Mouse (Mus musculus) CH12.LX (cell line): ENCODE measurements around the gene Cmip. TPM values are rescaled to one million over a fixed set of nuclear protein-coding genes. Genes with fewer than 3 reads are reported as not detected.

Experiments used
- DNase-seq: peaks from one replicate; pipeline ENCODE4 v3.0.0-alpha.2; 2013; ENCODE audit errors: extremely low read depth
- H3K27ac ChIP-seq: 2 replicates; pipeline ENCODE4 v1.5.1; 2012; ENCODE audit warnings: low read depth, mild to moderate bottlenecking, control low read depth, moderate library complexity; ENCODE audit not compliant: insufficient read depth
- H3K27me3 ChIP-seq: replicated peaks from 2 replicates; pipeline ENCODE3; 2012; ENCODE audit warnings: inconsistent platforms
- H3K36me3 ChIP-seq, 2 experiments: replicated peaks in 1 of 2; 2 replicates each; pipeline versions ENCODE3 to v1.6.1; 2012; ENCODE audit warnings: inconsistent platforms in 1 of 2, low read length in 1 of 2, mild to moderate bottlenecking in 1 of 2, mixed read lengths in 1 of 2, moderate library complexity in 1 of 2; ENCODE audit not compliant: control insufficient read depth in 1 of 2, insufficient read depth in 1 of 2
- H3K4me1 ChIP-seq, 2 experiments: 2 replicates each; pipeline ENCODE4 v1.6.1; 2012; ENCODE audit warnings: inconsistent platforms in 1 of 2, moderate library complexity in 1 of 2; ENCODE audit not compliant: insufficient read depth in 2 of 2, control insufficient read depth in 1 of 2
- H3K4me2 ChIP-seq: 2 replicates; pipeline ENCODE4 v1.6.1; 2012; ENCODE audit warnings: low read depth, mild to moderate bottlenecking, control low read depth; ENCODE audit not compliant: poor library complexity, insufficient read depth, severe bottlenecking
- H3K4me3 ChIP-seq, 3 experiments: fragments of 150-350 bp in 1 of 3; sonication (generic) in 1 of 3; replicated peaks in 1 of 3; 2 replicates each; pipeline versions ENCODE3 to v1.5.1; 2011 to 2012; ENCODE audit warnings: low read depth in 2 of 3, low read length in 2 of 3, mild to moderate bottlenecking in 2 of 3, moderate library complexity in 2 of 3, control low read depth in 1 of 3, improper control_type of control experiment in 1 of 3, inconsistent platforms in 1 of 3, mixed read lengths in 1 of 3; ENCODE audit not compliant: poor library complexity in 1 of 3
- H3K79me2 ChIP-seq: replicated peaks from 2 replicates; pipeline ENCODE4 v1.6.1; 2012; ENCODE audit warnings: mild to moderate bottlenecking, moderate library complexity; ENCODE audit not compliant: control insufficient read depth, poor library complexity, insufficient read depth, severe bottlenecking; ENCODE audit errors: extremely low read depth
- H3K9ac ChIP-seq: 2 replicates; pipeline ENCODE4 v1.6.1; 2012; ENCODE audit warnings: low read depth, mild to moderate bottlenecking, control low read depth, moderate library complexity; ENCODE audit not compliant: insufficient read depth
- H3K9me3 ChIP-seq: replicated peaks from 2 replicates; pipeline ENCODE3; 2012; ENCODE audit warnings: low read length, inconsistent platforms, mixed read lengths
- BHLHE40 ChIP-seq: IDR thresholded peaks from 2 replicates; pipeline ENCODE4 v1.6.1; 2011; ENCODE audit warnings: mild to moderate bottlenecking, low read depth, low read length, improper control_type of control experiment
- CHD2 ChIP-seq: IDR thresholded peaks from 2 replicates; pipeline ENCODE4 v1.6.1; 2011; ENCODE audit warnings: low read length, improper control_type of control experiment
- E2F4 ChIP-seq: IDR thresholded peaks from 2 replicates; pipeline ENCODE4 v1.6.1; 2011; ENCODE audit warnings: low read depth, low read length, improper control_type of control experiment; ENCODE audit not compliant: insufficient replicate concordance
- ELF1 ChIP-seq: IDR thresholded peaks from 2 replicates; pipeline ENCODE4 v1.6.1; 2014; ENCODE audit warnings: low read depth, mild to moderate bottlenecking, inconsistent platforms, low read length, improper control_type of control experiment
- HCFC1 ChIP-seq: IDR thresholded peaks from 2 replicates; pipeline ENCODE4 v1.6.1; 2012; ENCODE audit warnings: low read depth, mild to moderate bottlenecking, inconsistent platforms, low read length, improper control_type of control experiment
- IRF4 ChIP-seq: IDR thresholded peaks from 2 replicates; pipeline ENCODE4 v1.6.1; 2014; ENCODE audit warnings: low read depth, mild to moderate bottlenecking, inconsistent platforms, low read length, improper control_type of control experiment
- JUN ChIP-seq: IDR thresholded peaks from 2 replicates; pipeline ENCODE4 v1.6.1; 2011; ENCODE audit warnings: low read depth, mild to moderate bottlenecking, low read length, improper control_type of control experiment, moderate library complexity; ENCODE audit not compliant: insufficient read depth
- JUND ChIP-seq: conservative IDR thresholded peaks from 2 replicates; pipeline ENCODE4 v1.6.1; 2011; ENCODE audit warnings: low read depth, low read length, improper control_type of control experiment
- KAT2A ChIP-seq: IDR thresholded peaks from 2 replicates; pipeline ENCODE4 v1.6.1; 2012; ENCODE audit warnings: low read length, improper control_type of control experiment, inconsistent platforms; ENCODE audit not compliant: insufficient replicate concordance
- MYC ChIP-seq: IDR thresholded peaks from 2 replicates; pipeline ENCODE4 v1.6.1; 2011; ENCODE audit warnings: low read depth, mild to moderate bottlenecking, improper control_type of control experiment, low read length
- NELFE ChIP-seq: IDR thresholded peaks from 2 replicates; pipeline ENCODE4 v1.6.1; 2011; ENCODE audit warnings: low read depth, low read length, improper control_type of control experiment
- POLR2A ChIP-seq: IDR thresholded peaks from 2 replicates; pipeline ENCODE4 v1.6.1; 2011; ENCODE audit warnings: low read depth, mild to moderate bottlenecking, improper control_type of control experiment, low read length
- POLR2AphosphoS2 ChIP-seq: IDR thresholded peaks from 2 replicates; pipeline ENCODE4 v1.6.1; 2011; ENCODE audit warnings: low read depth, low read length, improper control_type of control experiment
- RCOR1 ChIP-seq: conservative IDR thresholded peaks from 2 replicates; pipeline ENCODE4 v1.6.1; 2012; ENCODE audit warnings: low read depth, mild to moderate bottlenecking, inconsistent platforms, low read length, improper control_type of control experiment
- SIN3A ChIP-seq: IDR thresholded peaks from 2 replicates; pipeline ENCODE4 v1.6.1; 2012; ENCODE audit warnings: low read length, improper control_type of control experiment, inconsistent platforms
- SMC3 ChIP-seq: IDR thresholded peaks from 2 replicates; pipeline ENCODE4 v1.6.1; 2011; ENCODE audit warnings: low read depth, low read length, improper control_type of control experiment
- TBP ChIP-seq: conservative IDR thresholded peaks from 2 replicates; pipeline ENCODE4 v1.6.1; 2011; ENCODE audit warnings: low read depth, low read length, improper control_type of control experiment
- UBTF ChIP-seq: IDR thresholded peaks from 2 replicates; pipeline ENCODE4 v1.6.1; 2012; ENCODE audit warnings: low read depth, mild to moderate bottlenecking, inconsistent platforms, low read length, improper control_type of control experiment, moderate library complexity
- ZC3H11A ChIP-seq: IDR thresholded peaks from 2 replicates; pipeline ENCODE4 v1.6.1; 2012; ENCODE audit warnings: low read depth, mild to moderate bottlenecking, inconsistent platforms, low read length, improper control_type of control experiment
- ZKSCAN1 ChIP-seq: IDR thresholded peaks from 2 replicates; pipeline ENCODE4 v1.6.1; 2012; ENCODE audit warnings: low read depth, inconsistent platforms, low read length, improper control_type of control experiment, borderline replicate concordance
- ZMIZ1 ChIP-seq: IDR thresholded peaks from 2 replicates; pipeline ENCODE4 v1.6.1; 2012; ENCODE audit warnings: low read depth, mild to moderate bottlenecking, inconsistent platforms, low read length, improper control_type of control experiment
- dilution Hi-C: fragments of 300-500 bp; cut with MboI; formaldehyde crosslinking; loops from 2 replicates; pipeline ENCODE4 v1.14.3; 2020; ENCODE audit warnings: low sequenced_read_pairs; ENCODE audit not compliant: extremely low pct_unique_long_range_greater_than_20kb, extremely low pct_ligation_motif_present
- in situ Hi-C: fragments of 300-500 bp; cut with MboI; formaldehyde crosslinking; loops from 3 replicates; pipeline ENCODE4 v1.14.3; 2019; ENCODE audit warnings: low sequenced_read_pairs, low pct_ligation_motif_present, low pct_unique_long_range_greater_than_20kb, mixed read lengths
- polyA plus RNA-seq: library from polyadenylated mRNA; unstranded; fragments of >175 nt; gene quantifications from 2 replicates; pipeline ENCODE4 v1.2.1, GENCODE M21; 2012; ENCODE audit warnings: low read depth; ENCODE audit not compliant: insufficient read length
- total RNA-seq, 2 experiments: library from RNA; depleted of rRNA; stranded (reverse); fragments of 300-350 nt in 1 of 2; fragments of >200 nt in 1 of 2; gene quantifications; 2 replicates each; pipeline ENCODE4 v1.2.3; 2012 to 2014

Gene Cmip
- total and polyA plus RNA-seq, 3 experiments = 5.2 to 39.0 (median 16.5) TPM

DNA sequence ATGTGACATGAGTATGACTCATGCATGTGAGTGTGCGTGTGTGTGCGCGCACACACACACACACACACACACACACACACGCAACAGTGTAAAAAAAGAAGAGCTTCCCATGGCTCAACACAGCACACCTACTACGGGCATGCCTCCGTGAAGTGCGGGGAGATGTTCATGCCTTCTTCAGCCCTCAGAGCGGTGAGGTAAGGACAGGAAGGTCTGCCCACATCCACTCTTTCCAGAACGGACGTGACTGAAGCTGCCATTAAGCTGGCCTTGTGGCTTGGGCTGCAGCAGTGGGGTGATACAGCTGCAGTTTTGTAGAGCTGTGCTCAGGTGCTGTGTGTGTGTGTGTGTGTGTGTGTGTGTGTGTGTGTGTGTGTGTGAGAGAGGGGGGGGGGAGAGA is 63.8 kb downstream of the Cmip start:
- dilution Hi-C loops = no loop called here
- H3K4me1 ChIP-seq = peaks cover 15 to 74% of the 10 kb centered on the region in 2 experiments
- in situ Hi-C loops = no loop called here

DNA sequence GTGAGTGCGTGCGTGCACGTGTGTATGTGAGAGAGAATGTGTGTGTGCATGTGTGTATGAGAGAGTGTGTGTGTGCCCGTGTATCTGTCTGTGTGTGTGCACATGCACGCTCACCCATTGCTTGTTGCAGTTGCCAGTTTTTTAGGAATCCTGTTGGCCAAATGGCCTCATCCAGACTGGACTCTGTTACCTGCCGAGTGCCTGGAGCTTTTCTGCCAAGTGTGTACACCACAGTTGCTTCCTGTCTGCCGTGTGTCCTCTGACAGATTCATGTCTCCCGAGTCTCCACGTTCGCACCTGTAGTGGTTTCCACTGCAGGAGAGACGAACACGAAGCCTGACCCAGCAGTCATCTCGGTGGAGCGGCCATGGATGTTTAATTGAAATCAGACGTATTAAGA is 64.4 kb downstream of the Cmip start:
- Histone ChIP-seq H3K4me1 (peaks cover 15 to 71% of the 10 kb centered on the region in 2 experiments), H3K4me3 (no peak overlapping the region), H3K9ac (no peak overlapping the region), H3K36me3 (peaks cover 3 to 77% of the 10 kb centered on the region in 2 experiments), H3K9me3 (no peaks in the 10 kb centered on the region), H3K4me2 (no peak overlapping the region), H3K27ac (no peak overlapping the region), H3K79me2 (no peaks in the 10 kb centered on the region)
- dilution Hi-C loops (no loop called here), in situ Hi-C loops (no loop called here)
- DNase-seq = no peak
- TF ChIP-seq ZMIZ1 (no peak), ELF1 (no peak), ZKSCAN1 (no peak), IRF4 (no peak), TBP (no peak), BHLHE40 (no peak), POLR2A (no peak), E2F4 (no peak), UBTF (no peak), KAT2A (no peak), JUN (no peak), RCOR1 (no peak), SMC3 (no peak), MYC (no peak), POLR2AphosphoS2 (no peak), SIN3A (no peak), CHD2 (no peak), NELFE (no peak)
- TF ChIP-seq, all 38 proteins: peak for 0
- H3K27me3 ChIP-seq = no peaks in the 10 kb centered on the region

More for the DNA sequence above, 63.8 kb downstream of the Cmip start:
- DNase-seq = no peak
- Histone ChIP-seq H3K9me3 (no peaks in the 10 kb centered on the region), H3K27me3 (no peaks in the 10 kb centered on the region), H3K79me2 (peaks cover 2% of the 10 kb centered on the region; the same call in 1 of the 2 replicates), H3K9ac (no peak overlapping the region), H3K27ac (no peak overlapping the region), H3K4me2 (no peak overlapping the region), H3K4me3 (no peak overlapping the region), H3K36me3 (peaks cover 5 to 79% of the 10 kb centered on the region in 2 experiments)
- TF ChIP-seq HCFC1 (no peak), ZC3H11A (no peak), E2F4 (no peak), SIN3A (no peak), KAT2A (no peak), JUN (no peak), ELF1 (no peak), JUND (no peak)
